Mouse (Mus musculus): ENCODE results near the gene Sebox. TPM values are rescaled to one million over a fixed set of nuclear protein-coding genes. Genes with fewer than 3 reads are reported as not detected.
A peak's percentile ranks its signal among the peaks of the same experiment; 100 is the strongest.

Gene Sebox
- polyA plus RNA-seq, 1 experiment from 2014 or later = not detected

GRCm38 (mm10) chr11:78465116-78465515 is 38.1 kb upstream of the Sebox start:
- peak overlapping the region; percentile 81 for H3K4me3 ChIP-seq (ENCODE audit: low read depth, low read length)
- DNase-seq (ENCODE audit: low spot score) (no peak), ATAC-seq (replicated peaks; ENCODE audit: insufficient number of reproducible peaks, low FRiP score, low TSS enrichment, low read depth) (no peak)
- peak overlapping the region; percentile 93 for H3K9ac ChIP-seq (replicated peaks; ENCODE audit: low read length)
- no peak overlapping the region for H3K27ac ChIP-seq (replicated peaks; ENCODE audit: low read depth, low read length)
- H3K4me2 ChIP-seq (ENCODE audit: low read depth, low read length) = peak overlapping the region; percentile 93
- H3K27me3 ChIP-seq (ENCODE audit: control insufficient read depth, insufficient read depth, low read length) = no peaks in the 10 kb centered on the region
- H3K4me1 ChIP-seq (ENCODE audit: control insufficient read depth, insufficient read depth, low read length) = no peaks in the 10 kb centered on the region
- H3K36me3 ChIP-seq (replicated peaks; ENCODE audit: control insufficient read depth, insufficient read depth, low read depth, low read length) = no peaks in the 10 kb centered on the region
- WGBS = 42% methylated on average over 9 of the region's 9 CpGs
- no peaks in the 10 kb centered on the region for H3K9me3 ChIP-seq (replicated peaks; ENCODE audit: control insufficient read depth, low read length)

GRCm38 (mm10) chr11:78465568-78466180 is 37.6 kb upstream of the Sebox start, which contains the start of gene Slc46a1:
Gene Slc46a1 (plus strand): TSS chr11:78465697.
- Histone ChIP-seq H3K9me3 (replicated peaks; ENCODE audit: control insufficient read depth, low read length) (no peaks in the 10 kb centered on the region), H3K4me2 (ENCODE audit: low read depth, low read length) (peak within 1 kb of the TSS; percentile 93), H3K27me3 (ENCODE audit: control insufficient read depth, insufficient read depth, low read length) (no peaks in the 10 kb centered on the region), H3K9ac (replicated peaks; ENCODE audit: low read length) (peak within 1 kb of the TSS; percentile 93), H3K4me3 (ENCODE audit: low read depth, low read length) (peak within 1 kb of the TSS; percentile 81), H3K27ac (replicated peaks; ENCODE audit: low read depth, low read length) (peak within 1 kb of the TSS; percentile 83), H3K36me3 (replicated peaks; ENCODE audit: control insufficient read depth, insufficient read depth, low read depth, low read length) (no peaks in the 10 kb centered on the region), H3K4me1 (ENCODE audit: control insufficient read depth, insufficient read depth, low read length) (no peaks in the 10 kb centered on the region)
- DNase-seq (ENCODE audit: low spot score) (peak; percentile 93), ATAC-seq (replicated peaks; ENCODE audit: insufficient number of reproducible peaks, low FRiP score, low TSS enrichment, low read depth) (peak; percentile 94)
- WGBS = 0% methylated on average over 41 of the region's 41 CpGs

DNA sequence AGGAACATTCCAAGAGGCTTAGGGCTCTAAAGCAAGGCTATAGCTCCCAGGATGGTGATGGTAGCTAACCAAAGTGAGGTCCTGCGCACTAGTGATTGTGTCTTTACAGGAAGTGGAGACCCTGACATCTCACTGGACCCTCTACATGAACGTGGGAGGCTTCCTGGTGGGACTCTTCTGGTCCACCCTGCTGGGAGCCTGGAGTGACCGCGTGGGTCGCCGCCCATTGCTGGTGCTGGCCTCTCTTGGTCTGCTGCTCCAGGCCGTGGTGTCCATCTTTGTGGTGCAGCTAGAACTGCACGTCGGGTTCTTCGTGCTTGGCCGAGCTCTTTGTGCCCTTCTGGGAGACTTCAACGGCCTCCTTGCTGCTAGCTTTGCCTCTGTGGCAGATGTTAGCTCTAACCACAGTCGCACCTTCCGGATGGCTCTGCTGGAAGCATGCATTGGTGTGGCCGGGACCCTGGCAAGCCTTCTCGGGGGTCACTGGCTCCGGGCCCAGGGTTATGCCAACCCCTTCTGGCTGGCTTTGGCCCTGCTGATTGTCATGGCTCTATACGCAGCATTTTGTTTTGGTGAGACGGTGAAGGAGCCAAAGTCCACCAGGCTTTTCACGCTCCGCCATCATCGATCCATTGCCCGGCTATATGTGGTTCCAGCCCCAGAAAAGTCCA is 36.9 kb upstream of the Sebox start:
- peak overlapping the region; percentile 83; the same call in 1 of the 2 replicates for H3K27ac ChIP-seq (replicated peaks; ENCODE audit: low read depth, low read length)
- H3K9me3 ChIP-seq (replicated peaks; ENCODE audit: control insufficient read depth, low read length) = no peaks in the 10 kb centered on the region
- H3K36me3 ChIP-seq (replicated peaks; ENCODE audit: control insufficient read depth, insufficient read depth, low read depth, low read length) = no peaks in the 10 kb centered on the region
- peak overlapping the region; percentile 93 for H3K4me2 ChIP-seq (ENCODE audit: low read depth, low read length)
- H3K4me1 ChIP-seq (ENCODE audit: control insufficient read depth, insufficient read depth, low read length) = no peaks in the 10 kb centered on the region
- peak overlapping the region; percentile 93 for H3K9ac ChIP-seq (replicated peaks; ENCODE audit: low read length)
- peak overlapping the region; percentile 81 for H3K4me3 ChIP-seq (ENCODE audit: low read depth, low read length)
- WGBS = 68% methylated on average over 23 of the region's 23 CpGs
- DNase-seq (ENCODE audit: low spot score) = no peak
- peak; percentile 40 for ATAC-seq (replicated peaks; ENCODE audit: insufficient number of reproducible peaks, low FRiP score, low TSS enrichment, low read depth)
- H3K27me3 ChIP-seq (ENCODE audit: control insufficient read depth, insufficient read depth, low read length) = no peaks in the 10 kb centered on the region

DNA sequence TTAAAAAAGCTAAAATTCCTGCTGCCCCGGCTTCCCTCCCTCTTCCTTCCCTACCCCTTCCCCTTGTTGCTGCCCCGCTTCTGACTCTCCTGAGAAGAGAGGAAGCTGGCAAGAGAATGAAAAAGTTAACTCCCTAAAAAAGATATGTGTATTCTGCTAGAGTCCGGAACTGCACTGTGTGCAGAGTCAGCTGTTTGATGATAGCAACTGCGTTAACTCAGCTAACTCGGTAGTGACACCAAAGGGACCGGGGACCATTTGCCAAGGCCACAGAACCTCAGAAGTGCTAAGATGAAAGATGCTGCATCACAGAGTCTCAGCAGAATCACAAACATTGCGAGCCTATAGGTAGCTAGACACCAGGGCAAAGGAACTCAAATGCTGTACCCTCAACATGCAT is 35.7 kb upstream of the Sebox start:
- WGBS = 81% methylated on average over 7 of the region's 7 CpGs
- H3K36me3 ChIP-seq (replicated peaks; ENCODE audit: control insufficient read depth, insufficient read depth, low read depth, low read length) = no peaks in the 10 kb centered on the region
- no peaks in the 10 kb centered on the region for H3K4me1 ChIP-seq (ENCODE audit: control insufficient read depth, insufficient read depth, low read length)
- H3K4me3 ChIP-seq (ENCODE audit: low read depth, low read length) = no peak overlapping the region
- DNase-seq (ENCODE audit: low spot score) (no peak), ATAC-seq (replicated peaks; ENCODE audit: insufficient number of reproducible peaks, low FRiP score, low TSS enrichment, low read depth) (no peak)
- H3K9me3 ChIP-seq (replicated peaks; ENCODE audit: control insufficient read depth, low read length) = no peaks in the 10 kb centered on the region
- no peaks in the 10 kb centered on the region for H3K27me3 ChIP-seq (ENCODE audit: control insufficient read depth, insufficient read depth, low read length)
- no peak overlapping the region for H3K27ac ChIP-seq (replicated peaks; ENCODE audit: low read depth, low read length)
- H3K4me2 ChIP-seq (ENCODE audit: low read depth, low read length) = no peak overlapping the region
- H3K9ac ChIP-seq (replicated peaks; ENCODE audit: low read length) = no peak overlapping the region

DNA sequence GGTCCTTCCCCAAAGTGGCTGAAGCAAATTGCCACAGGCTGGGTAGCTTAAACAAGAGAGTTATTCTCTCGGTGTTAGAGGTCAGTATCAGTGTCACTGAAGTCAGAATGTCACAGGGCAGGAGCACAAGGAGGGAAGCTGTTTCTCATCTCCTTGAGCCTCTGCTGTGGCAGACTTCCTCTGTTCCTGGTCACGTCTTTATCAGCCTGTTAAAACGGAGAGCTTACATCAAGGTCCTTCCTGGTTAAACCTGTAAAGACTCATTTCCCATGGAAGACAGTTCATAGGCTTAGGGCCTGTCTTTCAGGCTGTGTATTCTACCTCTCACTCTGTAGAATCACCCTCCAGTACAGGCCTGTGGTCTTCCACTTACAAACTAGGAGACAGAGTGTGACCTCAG is 35.3 kb upstream of the Sebox start:
- no peak overlapping the region for H3K27ac ChIP-seq (replicated peaks; ENCODE audit: low read depth, low read length)
- H3K36me3 ChIP-seq (replicated peaks; ENCODE audit: control insufficient read depth, insufficient read depth, low read depth, low read length) = no peaks in the 10 kb centered on the region
- H3K4me3 ChIP-seq (ENCODE audit: low read depth, low read length) = no peak overlapping the region
- H3K9me3 ChIP-seq (replicated peaks; ENCODE audit: control insufficient read depth, low read length) = no peaks in the 10 kb centered on the region
- no peak overlapping the region for H3K9ac ChIP-seq (replicated peaks; ENCODE audit: low read length)
- H3K27me3 ChIP-seq (ENCODE audit: control insufficient read depth, insufficient read depth, low read length) = no peaks in the 10 kb centered on the region
- ATAC-seq (replicated peaks; ENCODE audit: insufficient number of reproducible peaks, low FRiP score, low TSS enrichment, low read depth) = no peak
- no peaks in the 10 kb centered on the region for H3K4me1 ChIP-seq (ENCODE audit: control insufficient read depth, insufficient read depth, low read length)
- DNase-seq (ENCODE audit: low spot score) = no peak
- H3K4me2 ChIP-seq (ENCODE audit: low read depth, low read length) = no peak overlapping the region
- 27% methylated on average over 3 of the region's 3 CpGs for WGBS

GRCm38 (mm10) chr11:78471326-78472103 is 31.7 kb upstream of the Sebox start:
- no peaks in the 10 kb centered on the region for H3K4me1 ChIP-seq (ENCODE audit: control insufficient read depth, insufficient read depth, low read length)
- H3K27ac ChIP-seq (replicated peaks; ENCODE audit: low read depth, low read length) = no peak overlapping the region
- DNase-seq (ENCODE audit: low spot score) = no peak
- H3K4me2 ChIP-seq (ENCODE audit: low read depth, low read length) = no peak overlapping the region
- H3K27me3 ChIP-seq (ENCODE audit: control insufficient read depth, insufficient read depth, low read length) = no peaks in the 10 kb centered on the region
- no peak overlapping the region for H3K4me3 ChIP-seq (ENCODE audit: low read depth, low read length)
- 83% methylated on average over 10 of the region's 10 CpGs for WGBS
- no peak overlapping the region for H3K9ac ChIP-seq (replicated peaks; ENCODE audit: low read length)
- H3K9me3 ChIP-seq (replicated peaks; ENCODE audit: control insufficient read depth, low read length) = no peaks in the 10 kb centered on the region
- ATAC-seq (replicated peaks; ENCODE audit: insufficient number of reproducible peaks, low FRiP score, low TSS enrichment, low read depth) = no peak
- no peaks in the 10 kb centered on the region for H3K36me3 ChIP-seq (replicated peaks; ENCODE audit: control insufficient read depth, insufficient read depth, low read depth, low read length)

GRCm38 (mm10) chr11:78475289-78475688 is 28.0 kb upstream of the Sebox start:
- Histone ChIP-seq H3K4me3 (ENCODE audit: low read depth, low read length) (no peak overlapping the region), H3K4me1 (ENCODE audit: control insufficient read depth, insufficient read depth, low read length) (no peaks in the 10 kb centered on the region), H3K4me2 (ENCODE audit: low read depth, low read length) (no peak overlapping the region), H3K27me3 (ENCODE audit: control insufficient read depth, insufficient read depth, low read length) (no peaks in the 10 kb centered on the region), H3K9me3 (replicated peaks; ENCODE audit: control insufficient read depth, low read length) (no peaks in the 10 kb centered on the region), H3K9ac (replicated peaks; ENCODE audit: low read length) (no peak overlapping the region), H3K36me3 (replicated peaks; ENCODE audit: control insufficient read depth, insufficient read depth, low read depth, low read length) (no peaks in the 10 kb centered on the region), H3K27ac (replicated peaks; ENCODE audit: low read depth, low read length) (no peak overlapping the region)
- no peak for ATAC-seq (replicated peaks; ENCODE audit: insufficient number of reproducible peaks, low FRiP score, low TSS enrichment, low read depth)
- WGBS = 82% methylated on average over 3 of the region's 3 CpGs
- DNase-seq (ENCODE audit: low spot score) = no peak

- Histone ChIP-seq H3K9me3 (replicated peaks; ENCODE audit: control insufficient read depth, low read length) (no peaks in the 10 kb centered on the region), H3K27me3 (ENCODE audit: control insufficient read depth, insufficient read depth, low read length) (peaks cover 16% of the 10 kb centered on the region), H3K4me1 (ENCODE audit: control insufficient read depth, insufficient read depth, low read length) (no peaks in the 10 kb centered on the region), H3K9ac (replicated peaks; ENCODE audit: low read length) (no peak overlapping the region), H3K4me3 (ENCODE audit: low read depth, low read length) (no peak overlapping the region), H3K4me2 (ENCODE audit: low read depth, low read length) (no peak overlapping the region), H3K36me3 (replicated peaks; ENCODE audit: control insufficient read depth, insufficient read depth, low read depth, low read length) (no peaks in the 10 kb centered on the region), H3K27ac (replicated peaks; ENCODE audit: low read depth, low read length) (no peak overlapping the region)
- no peak for ATAC-seq (replicated peaks; ENCODE audit: insufficient number of reproducible peaks, low FRiP score, low TSS enrichment, low read depth)
- no peak for DNase-seq (ENCODE audit: low spot score)
- WGBS = 61% methylated on average over 7 of the region's 7 CpGs
Observed at GRCm38 (mm10) chr11:78483639-78484038, 19.6 kb upstream of the Sebox start.

All from embryonic facial prominence, embryonic 11.5 days (tissue).